Mouse (Mus musculus) urinary bladder, adult 18-20 months (tissue): ENCODE data around the gene Aph1a.
"Not testable (repeated sequence)": the region's sequence is repeated elsewhere in the genome, so short reads cannot be mapped to it uniquely, and the experiment has no call there.

Experiments
- DNase-seq, 2 experiments: peaks; one replicate each; pipeline ENCODE4 v3.0.0; 2022; ENCODE audit warnings: low spot score in 2 of 2, mixed read lengths in 2 of 2

Aph1a gene

DNA sequence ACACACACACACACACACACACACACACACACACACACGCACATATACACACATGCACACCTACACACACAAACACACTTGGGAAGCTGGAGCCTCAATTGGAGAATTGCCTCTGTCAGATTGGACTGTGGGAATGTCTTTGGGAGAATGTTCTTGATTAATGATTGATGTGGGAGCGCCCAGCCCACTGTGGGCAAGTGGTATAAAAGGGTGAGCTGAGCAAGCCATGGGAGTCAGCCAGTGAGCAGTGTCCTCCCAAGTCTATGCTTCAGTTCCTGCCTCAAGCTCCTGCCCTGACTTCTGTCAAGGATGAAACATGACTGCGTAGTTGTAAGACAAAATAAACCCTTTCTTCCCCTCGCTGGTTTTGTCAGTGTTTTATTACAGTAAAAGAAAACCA lies 6.2 kb upstream of the Aph1a start:
- DNase-seq = no peak

DNA sequence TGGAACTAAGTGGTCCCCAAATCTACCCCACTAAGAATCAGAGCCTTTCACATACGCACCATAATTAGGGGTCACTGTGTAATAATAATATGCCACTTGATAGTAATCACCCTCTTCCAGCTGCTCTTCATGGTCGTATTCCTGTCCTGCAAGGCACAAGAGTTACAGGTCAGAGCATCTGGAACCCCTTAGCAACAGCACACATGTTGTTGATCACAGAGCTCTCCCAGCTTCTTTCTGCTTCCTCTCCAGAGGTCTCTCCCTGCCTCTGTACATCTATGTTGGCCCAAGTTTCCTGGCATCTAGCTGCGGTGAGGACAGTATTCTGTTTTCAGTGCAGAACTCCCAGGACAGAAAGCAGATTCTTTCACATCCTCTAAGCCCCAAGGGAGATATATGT lies 4.1 kb upstream of the Aph1a start:
- DNase-seq = no peak

DNA sequence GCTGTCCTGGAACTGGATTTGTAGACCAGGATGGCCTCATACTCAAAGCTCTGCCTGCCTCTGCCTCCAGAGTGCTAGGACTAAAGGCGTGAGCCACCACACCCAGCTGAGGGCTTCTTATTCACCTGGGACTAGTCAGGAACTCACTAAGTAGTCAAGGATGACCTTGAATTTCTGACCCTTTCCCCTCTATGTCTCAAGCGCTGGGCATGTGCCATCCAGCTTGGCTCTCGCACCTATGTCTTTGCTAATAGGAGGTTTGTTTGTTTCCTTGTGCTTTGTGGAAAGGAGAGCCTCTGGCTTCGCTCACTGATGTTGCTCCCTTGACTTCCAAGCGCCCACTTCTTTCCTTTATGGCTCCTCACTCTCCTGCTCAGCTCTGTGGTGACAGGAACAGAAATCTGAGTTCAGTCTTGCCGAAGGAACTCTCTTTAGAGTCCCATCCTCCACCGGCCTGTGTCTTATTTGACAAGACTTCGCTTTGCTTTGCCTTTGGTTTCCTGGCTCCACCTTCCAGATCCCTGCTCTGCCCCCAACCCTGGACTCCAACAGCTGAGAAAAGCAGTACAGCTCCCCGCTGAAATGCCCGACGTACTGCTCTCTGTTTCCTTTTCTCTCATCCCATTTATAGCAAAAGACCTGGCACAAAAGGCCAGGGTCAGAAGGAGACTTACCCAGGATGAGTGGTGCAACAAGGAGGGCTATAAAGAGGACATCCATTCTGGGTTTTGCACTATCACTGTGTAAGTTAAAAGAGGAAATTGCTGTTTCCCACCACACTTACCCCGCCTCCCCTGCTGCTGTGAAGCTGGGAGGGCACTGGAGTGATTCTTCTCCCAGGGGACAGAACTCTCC lies 2.3 kb upstream of the Aph1a start, which contains the start of gene BC028528:
TSS of gene BC028528 (minus strand) at position 795 of the 855 bp plus-strand sequence.
- DNase-seq = no peak

DNA sequence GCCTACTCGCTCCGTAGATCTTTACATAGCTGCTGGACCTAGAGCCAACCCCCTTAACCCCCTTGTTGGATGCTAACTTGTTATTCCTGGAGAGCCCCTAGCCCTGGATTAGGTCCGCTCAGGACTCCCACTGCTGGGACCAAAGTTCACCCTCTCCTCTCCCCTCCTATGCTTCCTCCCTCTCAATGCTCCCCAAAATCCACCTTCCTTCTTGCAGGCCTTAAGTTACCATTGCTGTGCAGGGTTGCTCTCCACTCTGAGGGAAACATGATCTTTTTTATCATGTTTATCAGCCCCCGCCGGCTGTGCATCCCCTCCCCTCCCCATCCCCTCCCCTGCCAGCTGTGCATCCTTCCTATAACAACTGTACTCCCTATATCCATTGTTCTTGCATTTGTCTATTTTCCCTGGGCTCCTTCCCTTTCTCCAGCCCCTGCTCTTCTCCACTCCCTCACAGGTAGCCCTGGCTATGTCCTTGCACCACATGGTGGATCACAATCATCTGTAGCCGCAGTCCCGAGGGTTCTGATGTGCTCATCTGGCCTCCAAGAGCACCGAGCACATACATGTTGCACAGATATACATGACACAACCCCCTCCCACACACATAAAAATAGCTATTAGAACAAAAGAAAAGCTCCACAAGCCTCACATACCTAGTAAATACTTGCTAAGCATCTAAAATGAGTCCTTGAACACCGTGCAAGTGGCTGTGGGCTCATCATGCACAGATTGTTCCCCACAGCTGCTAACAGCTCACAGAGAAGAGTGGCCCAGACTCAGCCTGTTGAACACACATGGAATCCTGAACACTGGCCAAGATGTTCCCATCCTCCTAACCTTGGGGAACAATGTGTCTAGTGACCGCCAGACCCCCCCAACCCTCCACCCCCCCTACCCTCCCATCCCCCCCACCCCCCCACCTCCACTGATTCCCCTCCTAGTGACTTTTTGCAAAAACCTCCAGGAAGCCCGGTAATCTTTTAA lies 1.4 kb upstream of the Aph1a start:
- no peak for DNase-seq

DNA sequence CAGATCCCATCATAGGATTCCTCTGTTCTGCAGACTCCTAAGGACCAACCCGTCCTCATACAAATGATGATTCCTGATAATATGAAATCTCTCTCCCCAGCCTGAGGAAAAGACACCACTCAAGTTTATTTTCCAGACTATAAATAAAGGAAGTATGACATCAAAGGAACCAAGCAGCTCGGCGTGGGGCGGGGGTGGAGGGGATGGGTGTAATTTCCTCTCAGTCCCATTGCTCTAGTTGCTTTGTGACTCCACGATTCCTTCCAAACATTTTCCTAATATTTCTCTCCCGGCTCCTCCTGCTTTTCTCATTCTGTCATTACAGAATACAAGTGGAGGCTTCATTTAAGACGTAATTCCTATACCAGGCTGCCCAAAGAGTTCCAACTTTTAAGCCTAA lies 643 bp upstream of the Aph1a start:
- no peak for DNase-seq

DNA sequence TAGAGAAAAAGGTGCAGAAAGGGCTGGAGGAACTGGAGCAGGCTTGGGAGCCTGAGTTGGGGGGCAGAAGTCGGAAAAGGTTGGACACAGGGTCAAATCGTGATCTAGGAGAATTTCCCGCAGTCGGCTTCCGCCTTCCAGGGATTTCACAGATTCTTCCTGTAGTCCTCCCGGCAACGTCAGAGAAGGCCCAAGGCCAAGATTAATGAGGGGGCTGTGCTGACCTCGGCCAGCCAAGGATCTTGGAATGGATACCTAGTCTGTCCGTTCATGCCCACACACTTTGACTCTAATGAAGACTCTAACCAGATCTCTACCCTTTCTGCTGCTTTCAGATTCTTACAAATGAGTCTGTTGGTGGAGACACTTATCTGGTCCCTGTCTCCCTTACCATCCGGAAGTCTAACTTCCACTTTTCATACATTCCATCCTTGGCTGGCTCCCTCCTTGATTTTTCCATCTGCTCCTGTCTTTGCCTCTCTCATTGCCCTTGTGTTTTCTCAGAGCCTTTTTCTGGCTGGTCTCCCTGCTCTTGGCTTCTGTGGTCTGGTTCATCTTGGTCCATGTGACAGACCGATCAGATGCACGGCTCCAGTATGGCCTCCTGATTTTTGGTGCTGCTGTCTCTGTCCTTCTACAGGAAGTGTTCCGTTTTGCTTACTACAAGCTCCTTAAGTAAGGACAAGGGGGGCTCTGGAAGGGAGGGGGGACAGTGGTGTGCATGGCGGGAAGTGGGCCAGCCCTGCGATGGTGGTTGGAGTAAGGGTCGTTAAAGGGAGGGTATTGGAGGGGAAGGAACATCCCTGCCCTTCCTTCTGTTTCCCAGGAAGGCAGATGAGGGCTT lies 770 bp downstream of the Aph1a start:
- peak in 1 of 2 experiments; percentile 35 for DNase-seq

DNA sequence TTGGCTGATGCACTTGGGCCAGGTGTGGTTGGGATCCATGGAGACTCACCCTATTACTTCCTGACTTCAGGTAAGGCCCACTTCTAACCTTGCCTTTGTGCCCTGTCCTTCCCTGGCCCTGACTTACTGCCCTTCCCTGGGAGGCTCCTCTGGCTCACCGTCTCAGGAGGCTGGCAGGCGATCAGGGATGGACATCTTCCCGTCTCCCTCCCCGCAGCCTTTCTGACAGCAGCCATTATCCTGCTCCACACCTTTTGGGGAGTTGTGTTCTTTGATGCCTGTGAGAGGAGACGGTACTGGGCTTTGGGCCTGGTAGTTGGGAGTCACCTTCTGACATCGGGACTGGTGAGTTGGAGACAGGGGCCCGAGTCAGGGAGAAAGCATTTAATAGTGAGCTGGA lies 1.7 kb downstream of the Aph1a start:
- DNase-seq = not testable (repeated sequence)

DNA sequence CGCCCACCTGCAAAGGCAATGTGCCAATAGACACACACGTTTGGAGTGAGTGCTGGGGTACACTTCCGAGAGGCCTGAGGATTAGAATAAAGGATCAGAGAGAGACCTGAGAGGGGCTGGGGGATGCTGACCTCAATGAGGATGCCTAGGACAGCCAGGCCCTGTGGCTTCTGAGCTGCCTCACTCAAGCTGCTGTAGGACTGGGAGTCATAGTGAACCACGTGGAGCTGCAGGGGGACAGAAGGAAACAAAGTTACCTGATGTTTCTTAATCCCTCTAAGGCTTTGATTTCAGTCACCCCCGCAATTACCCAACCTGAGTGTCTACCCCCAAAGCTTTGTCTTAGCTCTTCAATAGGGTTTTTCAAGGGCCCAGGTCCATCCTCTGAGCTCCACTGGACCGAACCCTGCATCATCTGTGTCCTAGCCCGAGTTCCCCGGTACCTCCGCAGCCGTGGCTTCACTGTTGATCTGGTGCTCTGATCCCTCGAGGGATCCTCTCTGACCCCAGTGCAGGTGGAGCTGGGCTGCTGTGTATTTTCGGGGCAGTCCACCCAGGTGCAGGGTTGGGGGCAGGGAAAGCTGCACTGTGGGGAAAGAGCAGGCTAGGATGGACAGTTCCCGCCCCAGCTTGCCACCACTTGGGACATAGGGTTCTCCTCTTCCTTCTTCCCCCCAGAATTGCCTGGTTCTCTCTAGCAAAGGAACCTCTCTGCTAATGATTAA lies 6.2 kb downstream of the Aph1a start:
- DNase-seq = no peak

DNA sequence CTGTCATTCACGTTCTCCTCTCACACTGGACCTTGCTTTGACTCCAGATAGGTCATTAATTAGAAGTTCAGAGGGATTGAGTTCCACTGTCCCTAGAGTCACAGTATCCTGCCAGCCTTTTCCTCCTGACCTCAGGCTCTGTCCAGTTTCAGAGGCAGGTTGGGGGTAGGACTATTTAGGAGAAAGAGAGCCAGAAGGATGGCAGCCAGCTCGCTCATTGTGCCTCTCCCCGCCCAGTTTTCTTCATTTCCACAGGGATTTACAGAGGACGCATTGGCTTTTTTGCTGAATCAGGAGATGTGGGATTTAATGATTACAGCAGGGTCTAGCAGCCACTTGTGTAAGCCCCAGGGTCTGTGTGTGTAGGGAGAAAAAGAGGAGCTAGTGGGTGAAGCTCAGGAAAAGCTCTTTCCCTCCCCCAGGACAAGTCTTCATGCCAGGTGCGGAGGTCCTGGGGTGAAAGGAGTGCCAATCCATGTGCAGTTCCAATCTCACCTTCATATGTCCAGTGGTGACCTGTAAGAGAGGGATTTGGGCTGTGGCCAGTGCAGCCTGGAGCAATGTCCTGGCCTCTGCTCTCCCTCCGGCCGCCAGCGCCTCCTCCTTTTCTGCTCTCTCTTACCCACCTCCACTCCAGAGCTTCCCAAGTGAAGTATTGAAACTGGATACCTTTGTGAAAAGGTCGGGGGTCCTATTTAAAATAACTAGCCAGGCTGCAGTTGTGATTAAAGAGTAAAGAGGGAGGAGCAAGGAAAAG lies 8.0 kb downstream of the Aph1a start:
- no peak for DNase-seq

DNA sequence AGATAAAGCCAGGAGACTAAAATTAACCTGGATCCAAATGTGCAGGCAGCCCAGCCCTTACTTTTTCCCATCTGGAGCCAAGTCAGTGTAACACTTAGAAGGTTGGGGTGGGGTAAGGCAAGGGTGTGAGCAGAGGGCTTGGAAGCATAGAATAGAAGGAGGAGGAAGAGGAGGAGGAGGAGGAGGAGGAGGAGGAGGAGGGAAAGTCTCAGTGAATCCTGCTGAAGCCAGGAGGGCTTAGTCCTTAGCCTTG lies 8.5 kb downstream of the Aph1a start:
- no peak for DNase-seq

DNA sequence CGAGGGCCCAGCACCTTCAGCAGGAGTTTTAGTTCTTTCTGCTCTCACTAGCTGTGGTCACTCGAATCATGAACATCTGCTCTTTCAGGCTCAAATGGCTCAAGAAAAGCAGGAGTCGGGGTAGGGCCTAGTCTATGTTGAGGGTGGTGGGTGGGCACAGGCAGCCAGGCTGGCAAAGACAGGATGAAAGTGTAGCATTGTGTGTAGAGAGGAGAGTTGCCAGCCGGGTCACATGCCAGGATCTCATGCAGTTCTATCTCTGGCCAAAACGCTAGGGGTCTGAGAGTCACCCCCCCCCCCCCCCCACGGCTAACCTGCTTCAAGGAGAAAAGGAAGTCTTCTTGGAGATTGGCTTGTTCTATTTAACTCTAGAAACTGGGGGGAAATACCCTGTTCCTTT lies 8.9 kb downstream of the Aph1a start:
- no peak for DNase-seq

DNA sequence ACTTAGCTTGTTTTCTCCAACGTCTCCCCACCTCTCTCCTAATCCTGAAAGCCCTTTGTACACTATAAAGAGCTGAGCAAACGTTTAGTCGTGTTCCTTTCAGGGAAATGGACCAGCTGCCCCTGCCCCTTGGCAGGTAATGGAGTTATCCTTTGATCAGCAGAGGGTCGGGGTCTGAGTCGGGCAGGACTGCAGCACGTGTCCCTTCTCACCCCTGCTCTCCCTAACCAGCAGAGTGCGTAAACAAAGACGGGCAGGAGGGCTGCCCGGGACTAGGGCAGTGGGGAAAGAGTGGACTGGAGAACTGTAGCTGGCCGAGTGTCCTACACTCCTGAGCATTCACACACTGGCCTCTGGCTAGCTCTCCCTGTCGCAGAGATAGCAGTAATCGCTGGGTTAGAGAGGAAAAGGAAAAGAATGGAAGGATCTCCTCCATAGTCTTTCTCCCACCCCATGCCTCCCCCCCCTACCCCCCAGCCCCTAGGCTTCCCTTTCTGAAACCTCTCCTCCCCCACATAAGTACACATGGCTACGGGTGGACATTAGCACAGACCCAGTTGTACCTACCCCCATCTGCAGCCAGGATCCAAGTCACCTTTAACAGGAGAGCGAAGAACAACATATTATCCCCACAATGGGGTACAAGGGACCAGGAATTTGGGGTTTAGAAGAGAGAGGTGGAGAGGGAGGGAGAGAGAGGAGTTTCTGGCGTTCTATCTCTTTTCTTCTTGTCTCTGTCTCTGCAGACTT lies 10.2 kb downstream of the Aph1a start:
- no peak for DNase-seq

DNA sequence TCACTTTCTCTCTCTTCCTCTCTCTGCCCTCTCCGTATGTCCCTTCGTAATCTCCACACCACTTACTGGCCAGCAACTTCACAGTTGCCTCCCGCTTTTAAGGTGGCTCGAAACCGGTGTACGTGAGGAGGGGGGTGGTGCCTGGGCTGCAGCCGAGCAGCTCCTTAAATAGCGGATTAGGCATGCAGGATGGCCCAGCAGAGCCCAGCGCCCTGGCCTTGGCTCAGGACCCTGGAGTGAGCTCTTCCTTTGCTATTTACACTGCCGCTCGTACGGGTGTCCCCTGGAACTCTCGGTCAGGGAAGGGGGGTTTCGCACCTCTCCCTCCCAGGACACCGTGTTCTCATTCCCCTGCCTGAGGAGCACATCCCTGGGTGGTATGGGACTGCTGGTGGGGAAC lies 10.8 kb downstream of the Aph1a start, which contains the start of gene Car14:
TSS of gene Car14 (minus strand) at position 124 of the 400 bp plus-strand sequence.
- no peak for DNase-seq

DNA sequence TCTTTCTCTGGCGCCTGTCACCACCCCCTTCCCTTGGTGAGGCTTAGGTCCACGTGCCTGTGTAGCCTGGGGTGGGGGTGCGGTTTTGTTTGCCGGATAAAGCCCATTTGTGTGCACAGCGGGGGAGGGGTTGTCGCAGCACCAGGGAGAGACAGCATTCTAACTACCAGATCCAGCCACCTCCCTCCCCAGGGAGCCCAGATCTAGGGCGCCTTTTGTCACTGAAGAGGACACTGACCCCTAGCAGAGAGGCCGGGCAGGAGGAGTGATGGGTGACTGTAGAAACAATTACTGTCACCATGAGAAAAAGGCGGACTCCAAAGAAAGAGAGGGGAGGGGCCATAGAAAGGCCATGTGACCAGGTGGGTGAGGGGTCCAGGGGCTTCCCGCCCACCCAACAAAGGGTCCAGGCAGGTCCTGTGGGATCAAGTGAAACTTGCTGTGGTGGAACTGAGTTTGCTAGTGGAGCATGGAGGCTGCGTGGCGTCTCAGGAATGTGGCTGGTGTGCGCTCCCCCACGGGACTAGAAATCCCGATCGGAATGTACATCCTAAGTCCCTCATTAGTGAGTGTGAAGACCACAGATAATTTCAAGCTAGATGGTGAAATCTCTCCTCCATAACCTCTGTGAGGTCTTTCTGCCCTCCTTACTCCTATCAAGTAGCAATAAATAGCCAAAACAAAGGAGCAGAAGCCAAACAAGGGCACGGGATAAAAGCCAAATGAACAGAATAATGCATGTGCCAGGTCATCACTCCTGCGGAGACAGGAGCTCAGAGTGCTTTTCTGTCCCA lies 11.6 kb downstream of the Aph1a start:
- DNase-seq = no peak

DNA sequence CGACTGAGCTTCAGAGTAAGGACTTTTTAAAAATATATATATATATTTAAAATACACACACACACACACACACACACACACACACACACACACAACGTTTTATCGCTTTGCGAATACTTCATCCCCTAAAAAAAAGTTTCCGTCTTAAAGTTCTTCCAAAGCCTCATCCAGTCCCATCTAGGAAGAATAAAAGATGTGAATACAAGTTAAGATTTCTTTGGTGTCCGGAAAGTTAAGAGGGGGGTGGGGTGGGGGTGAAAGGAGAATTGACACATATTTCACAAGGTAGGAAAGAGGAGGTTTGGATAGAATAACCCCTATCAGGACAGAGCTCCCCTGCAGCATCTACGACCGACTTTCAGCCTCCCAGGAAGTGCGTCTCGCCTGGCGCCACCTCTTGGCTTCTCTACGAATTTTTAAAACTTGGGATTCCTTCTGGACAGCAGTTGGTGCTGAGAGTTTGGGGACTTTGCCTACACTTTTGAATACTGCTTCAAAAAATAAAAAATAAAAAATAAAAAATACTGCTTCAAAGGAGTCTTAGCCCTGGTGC lies 12.2 kb downstream of the Aph1a start:
- DNase-seq = no peak

DNA sequence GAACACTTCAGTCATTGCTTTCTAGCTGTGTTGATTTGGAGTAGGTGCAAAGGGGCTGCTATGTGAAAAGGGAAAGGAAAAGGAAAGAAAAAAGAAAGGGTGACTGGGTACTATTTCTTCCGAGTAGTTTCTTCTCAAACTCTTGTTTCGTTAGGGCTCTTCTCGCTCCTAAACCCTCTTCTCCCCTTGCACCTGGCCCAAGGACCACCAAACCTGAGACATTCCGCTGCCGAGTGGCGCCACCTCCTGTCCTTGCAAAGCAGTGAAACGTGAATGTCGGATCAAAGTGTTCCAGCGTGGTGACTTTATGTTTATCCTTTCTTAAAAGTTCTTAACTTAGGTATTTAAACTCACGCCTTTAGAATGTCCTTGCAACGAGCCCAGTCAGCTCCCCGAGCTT lies 13.1 kb downstream of the Aph1a start:
- DNase-seq = peak in 1 of 2 experiments; percentile 33

DNA sequence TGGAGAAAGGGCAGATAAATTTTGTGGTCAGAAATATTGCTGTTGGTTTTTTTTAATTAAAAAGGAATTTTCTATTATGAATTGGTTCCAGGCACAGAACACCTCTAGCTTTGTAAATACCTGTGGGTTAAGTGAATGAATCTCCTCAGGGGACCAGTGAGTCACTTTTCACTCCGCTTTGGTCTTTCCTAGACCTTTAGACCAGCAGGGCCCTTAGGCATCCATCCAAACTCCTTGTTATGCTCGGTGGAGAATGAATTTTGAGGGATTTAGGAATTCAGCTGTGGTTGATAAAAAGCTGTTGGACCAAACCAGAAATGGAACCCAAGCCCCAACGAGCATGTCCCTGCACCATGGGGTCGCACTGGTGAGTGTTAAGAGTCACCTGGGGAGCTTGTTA lies 13.8 kb downstream of the Aph1a start:
- DNase-seq = no peak

DNA sequence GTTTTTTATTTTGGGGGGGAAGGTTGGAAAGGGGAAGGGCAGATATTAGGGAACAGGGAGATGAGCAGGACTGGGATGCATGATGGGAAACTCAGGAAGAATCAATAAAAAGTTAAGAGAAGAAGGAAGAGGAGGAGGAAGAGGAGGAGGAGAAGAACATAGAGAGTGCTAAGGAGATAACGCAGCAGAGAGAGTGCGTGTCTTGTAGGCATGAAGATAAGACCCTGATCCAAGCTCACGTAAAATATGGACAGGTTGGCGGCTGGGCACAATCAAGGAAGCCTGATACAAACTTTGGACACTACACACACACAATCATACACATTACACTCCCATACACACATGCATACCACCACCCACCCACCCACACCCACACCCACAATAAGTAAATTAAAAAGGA lies 20.9 kb downstream of the Aph1a start:
- DNase-seq = no peak

DNA sequence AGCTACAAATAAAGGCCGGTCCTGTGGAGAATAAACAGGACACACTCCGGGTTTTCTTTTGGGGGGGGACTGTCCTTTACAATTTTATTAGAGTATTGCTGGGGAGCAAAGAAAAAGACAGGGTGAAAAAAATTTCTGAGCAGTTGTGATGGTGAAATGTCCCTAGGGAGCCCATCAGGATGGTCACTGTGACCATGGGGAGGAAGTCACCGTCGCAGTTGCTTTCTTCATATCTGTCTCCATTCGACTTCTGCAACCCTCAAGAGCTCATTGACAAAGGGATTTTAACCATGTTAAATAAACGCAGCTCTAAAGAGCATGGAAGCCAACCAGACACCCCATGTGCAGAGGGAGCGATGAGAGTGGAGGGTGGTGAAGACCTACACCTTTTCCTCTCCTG lies 23.0 kb downstream of the Aph1a start:
- no peak for DNase-seq
